Mouse (Mus musculus): ENCODE data around the gene Gabrb1.

GRCm38 (mm10) chr5:71656771-71657170, 1.1 kb upstream of the Gabrb1 start:
- TF ChIP-seq CTCF (IDR thresholded peaks at IDR 0.05; ENCODE audit: low read depth, low read length) (no peak), POLR2A (IDR thresholded peaks at IDR 0.05; ENCODE audit: extremely low read depth, insufficient read depth, low read length) (no peak)
